Mouse (Mus musculus) erythroblast, embryonic 14.5 days (primary cell): ENCODE measurements around the gene Obox3.
"Not testable (repeated sequence)": the region's sequence is repeated elsewhere in the genome, so short reads cannot be mapped to it uniquely, and the experiment has no call there.

ENCODE experiments used
- GATA1 ChIP-seq: IDR thresholded peaks from 2 replicates; pipeline ENCODE4 v1.6.1; 2012; ENCODE audit warnings: low read length, inconsistent platforms, mixed read lengths
- TAL1 ChIP-seq: IDR thresholded peaks from 3 replicates; pipeline ENCODE4 v1.6.1; 2012; ENCODE audit warnings: low read length, inconsistent platforms, mixed read lengths

DNA sequence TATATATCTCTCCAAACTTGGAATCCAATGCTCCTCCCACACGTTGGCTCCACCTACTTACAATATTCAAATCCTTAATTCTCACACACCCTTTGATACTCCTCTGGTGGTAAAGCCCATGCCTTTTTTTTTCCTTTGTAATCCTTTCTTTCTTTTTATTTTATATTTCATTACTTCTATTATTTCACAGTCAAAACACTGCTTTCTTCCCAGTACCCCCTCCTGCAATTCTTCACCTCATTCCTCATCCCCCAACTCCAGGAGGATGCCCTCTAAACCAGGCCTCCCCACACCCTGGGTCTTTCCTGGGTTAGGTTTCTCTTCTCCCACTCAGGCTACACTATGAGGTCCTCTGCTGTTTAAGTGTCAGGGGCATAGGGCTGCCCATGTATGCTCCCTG is at the start of gene Obox3:
- TF ChIP-seq GATA1, TAL1: not testable (repeated sequence)
